Mouse (Mus musculus): ENCODE data around the gene Dgki.

The Dgki gene

GRCm38 (mm10) chr6:37236893-37237292, 63.1 kb downstream of the Dgki start:
- DNase-seq: no peak

DNA sequence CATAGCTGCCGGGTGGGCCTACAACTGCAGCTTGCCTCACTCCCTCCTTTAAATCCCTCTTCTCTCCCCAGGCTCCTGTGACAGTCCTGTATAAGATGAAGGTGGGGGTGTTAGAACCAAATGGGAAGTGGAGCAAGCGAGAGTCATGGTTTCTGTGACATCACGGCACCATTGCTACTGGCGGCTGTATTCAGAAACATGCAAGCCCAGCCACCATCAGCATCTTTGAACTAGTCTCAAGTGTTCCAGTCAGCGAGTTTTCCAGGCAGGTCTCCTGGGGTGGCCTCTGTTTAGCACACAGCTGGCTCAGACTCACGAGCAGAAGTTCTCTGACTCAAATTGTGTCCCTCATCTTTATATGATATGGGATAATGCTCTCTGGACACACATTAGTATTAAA, 68.8 kb downstream of the Dgki start:
- no peak for DNase-seq

DNA sequence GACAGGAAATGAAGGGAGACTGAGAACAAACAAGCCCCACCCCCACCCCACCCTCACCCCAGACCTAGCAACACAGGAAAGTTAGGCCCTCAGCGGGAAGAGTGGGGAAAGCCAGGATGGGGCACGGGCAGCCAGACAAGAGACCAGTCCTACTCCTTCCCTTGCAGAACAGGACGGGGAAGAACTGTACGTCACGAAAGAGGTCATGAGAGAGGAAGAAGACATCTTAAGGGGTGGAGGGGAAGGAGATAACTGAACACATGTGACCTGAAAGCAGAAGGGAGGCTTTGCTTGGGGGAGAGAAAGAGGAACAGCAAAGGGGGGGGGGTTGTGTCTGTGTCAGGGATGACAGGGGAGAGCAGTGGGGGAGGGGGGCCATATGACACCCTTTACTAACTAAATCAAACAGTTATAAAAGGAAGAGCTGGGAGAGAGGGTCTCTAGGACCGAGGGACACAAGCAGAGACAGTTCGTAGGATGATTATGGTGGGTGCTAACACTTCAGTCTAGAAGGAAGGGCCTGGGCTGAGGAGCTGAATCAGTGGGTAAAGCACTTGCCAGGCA, 77.0 kb downstream of the Dgki start:
- no peak for DNase-seq

GRCm38 (mm10) chr6:37222016-37222415, 78.0 kb downstream of the Dgki start:
- DNase-seq: no peak

DNA sequence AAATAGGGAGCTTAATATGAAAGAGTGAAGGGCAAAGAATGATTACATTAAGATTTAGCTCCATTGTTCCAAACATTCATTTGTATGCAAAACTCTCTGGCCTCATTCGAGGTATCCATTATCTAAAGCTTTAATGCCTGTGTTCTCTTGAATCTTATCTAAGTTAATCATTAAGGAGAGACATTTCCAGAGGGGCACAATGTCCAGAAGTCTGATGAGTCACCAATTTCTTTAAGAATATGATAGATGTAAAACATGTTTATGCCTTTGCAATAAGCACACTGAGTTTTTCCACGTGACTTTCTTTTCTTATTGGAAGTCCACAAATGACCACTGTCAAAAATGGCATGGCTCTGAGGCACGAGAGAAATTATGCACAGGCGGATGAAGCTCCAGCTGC, 80.9 kb downstream of the Dgki start:
- DNase-seq: no peak

DNA sequence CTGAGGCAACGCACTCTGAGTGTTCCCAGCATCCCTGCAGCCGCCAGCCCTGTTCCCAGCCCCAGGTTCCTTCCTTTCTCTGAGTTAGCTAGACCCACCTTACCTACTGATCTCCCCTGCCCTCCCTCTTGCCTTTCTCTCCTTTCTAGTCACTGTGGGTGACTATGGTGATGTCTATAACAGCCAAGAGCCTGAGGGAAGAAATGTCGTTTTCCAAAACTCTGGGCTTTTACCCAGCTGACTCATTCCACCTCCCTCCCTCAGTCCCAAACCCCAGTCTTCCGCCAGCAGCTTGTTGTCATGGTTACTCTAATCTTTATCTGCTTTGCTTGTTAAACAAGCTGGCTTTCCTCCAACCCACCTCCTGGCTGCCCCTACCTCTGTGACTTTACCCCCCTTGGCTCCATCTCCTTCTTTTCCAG, 83.6 kb downstream of the Dgki start:
- DNase-seq: peak; percentile 43 to 61

GRCm38 (mm10) chr6:37215655-37216054, 84.3 kb downstream of the Dgki start:
- DNase-seq: peak; percentile 50 to 62

GRCm38 (mm10) chr6:37212930-37213329, 87.1 kb downstream of the Dgki start:
- peak; percentile 33 to 36 for DNase-seq

- DNase-seq: no peak
Observed at GRCm38 (mm10) chr6:37211545-37212247, 88.3 kb downstream of the Dgki start.

DNA sequence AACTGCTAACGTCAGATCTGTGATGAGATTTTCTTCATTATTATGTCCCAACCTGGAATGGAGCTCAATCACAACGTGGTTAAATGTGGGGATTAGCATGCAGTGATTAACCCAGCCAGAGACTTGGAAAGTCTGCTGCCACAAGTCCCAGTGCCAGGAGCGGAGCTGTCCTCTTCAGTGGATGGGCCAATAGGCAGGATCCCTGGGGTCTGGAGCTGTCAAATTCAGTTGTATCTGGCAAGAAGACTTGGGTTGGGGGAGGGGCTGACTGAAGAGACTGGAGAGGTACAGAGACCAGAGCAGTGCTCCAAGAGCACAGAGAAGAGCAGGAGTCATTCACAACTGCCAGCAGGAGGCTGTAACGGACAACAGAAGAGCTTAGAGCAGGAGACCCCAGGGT, 97.1 kb downstream of the Dgki start:
- peak in 1 of 2 experiments; percentile 38 for DNase-seq

GRCm38 (mm10) chr6:37200840-37201239, 99.1 kb downstream of the Dgki start:
- no peak for DNase-seq

GRCm38 (mm10) chr6:37199502-37199901, 100.5 kb downstream of the Dgki start:
- DNase-seq: no peak

GRCm38 (mm10) chr6:37197745-37198144, 102.2 kb downstream of the Dgki start:
- no peak for DNase-seq

GRCm38 (mm10) chr6:37196870-37197269, 103.1 kb downstream of the Dgki start:
- peak; percentile 69 to 88 for DNase-seq

DNA sequence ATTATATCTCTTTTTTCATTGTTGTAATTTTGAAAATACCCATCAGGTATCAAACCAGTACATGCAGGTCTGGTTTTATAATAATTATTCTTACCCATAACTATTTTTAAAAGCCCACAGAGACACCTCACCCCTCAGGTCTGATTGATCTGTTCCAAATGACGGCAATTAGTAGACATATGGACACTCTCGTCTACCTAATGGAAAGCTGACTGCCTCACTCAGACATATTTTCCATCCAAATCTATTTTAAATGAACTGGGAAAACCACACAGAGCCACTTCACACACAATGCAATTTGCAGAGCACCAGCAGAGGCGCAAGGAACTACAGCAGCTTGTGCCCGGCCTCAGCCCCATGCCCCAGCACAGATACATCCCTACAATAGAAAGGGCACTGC, 104.2 kb downstream of the Dgki start:
- no peak for DNase-seq

DNA sequence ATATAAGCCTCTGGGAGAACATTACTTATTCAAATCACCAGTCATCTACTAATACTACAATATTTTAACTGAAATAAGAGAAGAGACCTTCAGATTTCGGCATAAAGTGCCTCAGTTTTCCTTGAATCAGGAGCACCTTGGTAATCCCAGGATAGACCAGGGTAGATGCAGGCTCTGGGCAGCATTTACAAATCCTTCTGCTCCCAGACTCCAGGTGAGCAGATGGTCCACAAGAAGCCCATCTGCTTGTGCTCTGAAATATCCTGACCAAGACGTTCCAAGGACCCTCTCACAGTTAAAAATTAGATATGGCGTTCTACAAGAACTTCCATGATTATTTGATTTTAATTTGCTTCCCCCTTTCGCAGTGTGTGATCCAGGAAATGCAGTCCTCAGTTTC, 118.0 kb downstream of the Dgki start:
- peak in 1 of 2 experiments; percentile 20 for DNase-seq

DNA sequence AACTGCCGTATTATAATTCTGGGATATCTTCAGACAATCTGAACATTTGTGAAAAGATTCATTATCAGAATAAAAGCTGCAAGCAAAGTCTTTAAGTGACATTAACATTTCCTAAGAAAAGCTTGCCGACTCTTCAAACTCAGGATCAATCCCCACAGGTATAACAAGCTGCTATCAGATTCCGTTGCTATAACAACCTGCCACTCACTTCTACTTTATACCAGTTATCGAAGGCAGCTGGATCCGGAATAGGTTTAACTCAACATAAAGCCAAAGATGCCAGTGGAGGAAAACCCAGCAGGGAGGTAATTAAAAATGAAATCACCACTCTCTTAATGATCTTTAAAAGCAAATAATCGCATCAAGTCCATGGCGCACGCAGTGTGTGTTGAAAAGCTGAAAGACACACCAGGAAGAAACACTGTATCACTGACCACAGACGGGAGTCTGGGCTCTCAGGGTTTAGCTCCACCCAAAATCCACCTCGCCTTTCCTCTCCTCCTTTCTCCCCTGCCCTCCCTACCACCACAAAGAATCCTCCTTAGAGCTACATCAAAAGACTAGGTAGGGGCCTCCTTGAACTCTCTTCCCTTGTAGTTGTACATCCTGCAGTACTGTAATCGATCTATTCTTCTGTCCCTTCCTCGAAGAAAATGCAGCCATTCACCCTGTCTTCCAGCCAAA, 128.7 kb downstream of the Dgki start:
- DNase-seq: no peak

DNA sequence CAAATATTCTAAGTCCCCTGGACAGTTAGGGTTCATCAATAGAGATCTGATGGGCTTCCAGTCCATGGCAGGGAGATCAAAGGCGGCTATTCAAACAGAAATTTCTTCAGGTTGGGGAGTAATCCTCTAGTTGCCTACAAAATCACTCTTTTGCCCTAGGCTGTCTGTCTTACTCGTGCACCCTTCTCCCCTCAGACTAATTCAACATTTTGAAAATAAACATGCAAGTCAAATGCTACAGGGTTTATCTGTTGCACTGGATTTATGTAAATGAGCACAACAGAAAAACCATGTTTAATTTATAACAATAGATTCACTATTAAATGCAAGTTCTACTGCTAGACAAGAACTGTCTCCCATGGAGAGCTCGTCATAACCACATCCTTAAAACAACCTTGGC, 141.1 kb downstream of the Dgki start:
- DNase-seq: no peak

DNA sequence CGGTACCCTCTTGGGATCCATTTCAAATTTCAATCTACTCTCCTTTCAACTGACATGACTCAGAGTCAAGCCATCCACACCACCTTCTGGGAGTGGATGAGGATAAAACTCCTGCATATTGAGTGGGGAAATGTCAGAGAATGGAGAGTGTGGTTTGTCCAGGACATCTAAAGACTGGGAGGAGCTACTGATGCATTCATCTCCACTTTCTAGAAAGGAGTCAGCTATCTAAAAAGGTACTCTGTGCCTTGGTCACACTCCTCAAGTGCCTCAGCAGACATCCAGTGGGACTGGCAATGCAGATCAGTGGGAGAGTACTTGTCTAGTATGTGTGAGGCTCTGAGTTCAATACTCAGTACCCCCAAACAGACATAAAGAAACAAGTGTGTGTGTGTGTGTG, 145.9 kb downstream of the Dgki start:
- no peak for DNase-seq

DNA sequence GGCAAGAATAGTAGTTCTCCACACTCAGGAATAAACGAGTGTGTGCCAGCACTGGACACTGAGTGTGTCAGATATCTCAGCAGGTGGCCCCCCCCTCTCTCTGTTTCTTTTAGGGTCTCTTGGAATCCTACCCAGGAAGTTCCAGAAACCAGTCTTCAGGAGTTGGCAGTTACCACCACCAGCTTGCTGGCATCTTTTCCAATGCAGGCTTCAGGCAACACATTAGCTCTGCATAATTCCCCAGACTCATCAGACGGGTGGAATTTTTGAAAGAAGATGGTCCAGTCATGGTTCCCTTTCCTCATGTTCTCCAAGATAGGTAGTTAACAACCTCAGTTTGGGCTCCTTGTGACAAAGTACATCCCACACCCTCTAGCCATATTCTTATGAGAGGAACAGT, 149.5 kb downstream of the Dgki start:
- DNase-seq: no peak

- DNase-seq: no peak
Observed at GRCm38 (mm10) chr6:37150038-37150437, 149.9 kb downstream of the Dgki start.

DNA sequence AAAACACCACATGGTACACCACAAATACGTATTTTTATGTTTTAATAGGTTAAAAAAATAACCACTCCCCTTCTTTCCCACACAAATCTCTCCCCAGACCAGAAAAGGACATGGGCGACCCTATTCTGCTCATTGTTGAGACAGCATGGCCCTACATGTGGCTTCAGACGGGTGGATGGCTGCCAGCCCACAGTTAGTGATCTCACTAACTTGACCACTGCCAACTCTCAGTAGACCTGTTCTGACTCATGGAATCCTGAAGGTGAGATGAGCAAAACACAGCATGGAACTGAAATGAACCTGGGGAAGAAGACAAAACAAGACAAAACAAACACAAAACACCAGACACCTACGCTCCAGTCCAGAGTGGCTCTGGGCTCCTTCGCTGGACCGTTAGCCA, 150.8 kb downstream of the Dgki start:
- peak; percentile 58 to 59 for DNase-seq

- no peak for DNase-seq
Observed at GRCm38 (mm10) chr6:37147431-37148022, 152.5 kb downstream of the Dgki start.

- no peak for DNase-seq
Observed at GRCm38 (mm10) chr6:37143867-37144163, 156.2 kb downstream of the Dgki start.

Measured in cerebellum, adult 18-20 months (tissue).